Mouse (Mus musculus) layer of hippocampus, adult 9-11 months (tissue): Measurements from ENCODE around the gene 1110032A03Rik.

Source experiments
- DNase-seq: peaks from one replicate; pipeline ENCODE4 v3.0.0; 2022

1110032A03Rik gene

GRCm38 (mm10) chr9:50768107-50769002, 7.0 kb downstream of the 1110032A03Rik start, which contains the start of gene Fdxacb1:
Gene Fdxacb1, plus strand, starts transcription at chr9:50768236.
- peak; percentile 99 for DNase-seq

- DNase-seq: no peak
These were observed 7.7 kb downstream of the 1110032A03Rik start for GRCm38 (mm10) chr9:50767531-50768106.

GRCm38 (mm10) chr9:50763331-50763730, 12.0 kb downstream of the 1110032A03Rik start:
- DNase-seq: no peak

GRCm38 (mm10) chr9:50761520-50762243, 13.6 kb downstream of the 1110032A03Rik start:
- DNase-seq: no peak

GRCm38 (mm10) chr9:50756711-50757110, 18.6 kb downstream of the 1110032A03Rik start:
- DNase-seq: no peak

- peak; percentile 68 for DNase-seq
These were observed 21.4 kb downstream of the 1110032A03Rik start for GRCm38 (mm10) chr9:50753947-50754346.

- peak; percentile 90 for DNase-seq
These were observed 22.3 kb downstream of the 1110032A03Rik start for GRCm38 (mm10) chr9:50752784-50753615.

GRCm38 (mm10) chr9:50752054-50752602, 23.2 kb downstream of the 1110032A03Rik start, which contains the start of gene Hspb2:
Gene Hspb2, minus strand, starts transcription at chr9:50752354.
- DNase-seq: no peak

- DNase-seq: no peak
These were observed 24.0 kb downstream of the 1110032A03Rik start, which contains the start of gene Cryab for GRCm38 (mm10) chr9:50751323-50751722. Gene Cryab, plus strand, starts transcription at chr9:50751325.

- DNase-seq: no peak
These were observed 24.6 kb downstream of the 1110032A03Rik start for GRCm38 (mm10) chr9:50750706-50751105.

- DNase-seq: no peak
These were observed 29.1 kb downstream of the 1110032A03Rik start, which contains the start of gene 2310030G06Rik for GRCm38 (mm10) chr9:50746214-50746677. Gene 2310030G06Rik, minus strand, starts transcription at chr9:50746536.

GRCm38 (mm10) chr9:50745806-50746205, 29.5 kb downstream of the 1110032A03Rik start:
- no peak for DNase-seq

- DNase-seq: no peak
These were observed 32.6 kb downstream of the 1110032A03Rik start for GRCm38 (mm10) chr9:50742744-50743143.

- no peak for DNase-seq
These were observed 33.1 kb downstream of the 1110032A03Rik start for GRCm38 (mm10) chr9:50742261-50742660.

GRCm38 (mm10) chr9:50740867-50741784, 34.2 kb downstream of the 1110032A03Rik start:
- DNase-seq: no peak

- DNase-seq: peak; percentile 94
These were observed 36.1 kb downstream of the 1110032A03Rik start, which contains the start of gene Dixdc1 for GRCm38 (mm10) chr9:50738914-50739870. Gene Dixdc1, minus strand, starts transcription at chr9:50739517.

GRCm38 (mm10) chr9:50734989-50735388, 40.3 kb downstream of the 1110032A03Rik start:
- DNase-seq: peak; percentile 67

GRCm38 (mm10) chr9:50732560-50732959, 42.8 kb downstream of the 1110032A03Rik start:
- DNase-seq: no peak

GRCm38 (mm10) chr9:50729600-50729999, 45.7 kb downstream of the 1110032A03Rik start:
- DNase-seq: no peak
